Mouse (Mus musculus) left cerebral cortex, adult 8-10 months (tissue): ENCODE measurements at regions not wholly inside any gene's neighbourhood (a gene's known extent, or its start where the extent isn't known, plus 50 kb on each side); places are given as distances from the start of the nearest gene placed in this dataset.
A peak's percentile ranks its signal among the peaks of the same experiment; 100 is the strongest.

Source experiments
- DNase-seq, 2 experiments: peaks; one replicate each; pipeline ENCODE4 v3.0.0; 2022; ENCODE audit warnings: low spot score in 2 of 2

GRCm38 (mm10) chr9:112608932-112609331, 373.2 kb upstream of the Arpp21 start:
- peak in 1 of 2 experiments; percentile 56 for DNase-seq

GRCm38 (mm10) chr9:112607221-112607620, 371.5 kb upstream of the Arpp21 start:
- DNase-seq = no peak

GRCm38 (mm10) chr9:112595731-112596130, 360.0 kb upstream of the Arpp21 start:
- no peak for DNase-seq

- DNase-seq = no peak
These were observed 354.5 kb upstream of the Arpp21 start for GRCm38 (mm10) chr9:112590241-112590640.

GRCm38 (mm10) chr9:112573316-112573715, 337.6 kb upstream of the Arpp21 start:
- no peak for DNase-seq

- DNase-seq = no peak
These were observed 325.6 kb upstream of the Arpp21 start for GRCm38 (mm10) chr9:112561348-112561747.

- no peak for DNase-seq
These were observed 324.5 kb upstream of the Arpp21 start for GRCm38 (mm10) chr9:112560226-112560625.

- DNase-seq = peak in 1 of 2 experiments; percentile 27
These were observed 302.2 kb upstream of the Arpp21 start for GRCm38 (mm10) chr9:112537924-112538323.

- DNase-seq = peak in 1 of 2 experiments; percentile 7
These were observed 289.6 kb upstream of the Arpp21 start for GRCm38 (mm10) chr9:112525377-112525776.

GRCm38 (mm10) chr9:112523251-112523650, 287.5 kb upstream of the Arpp21 start:
- DNase-seq = no peak

- DNase-seq = no peak
These were observed 275.0 kb upstream of the Arpp21 start for GRCm38 (mm10) chr9:112510716-112511115.

- no peak for DNase-seq
These were observed 271.1 kb upstream of the Arpp21 start for GRCm38 (mm10) chr9:112506871-112507270.

GRCm38 (mm10) chr9:112498676-112499075, 262.9 kb upstream of the Arpp21 start:
- no peak for DNase-seq

GRCm38 (mm10) chr9:112495930-112496527, 260.3 kb upstream of the Arpp21 start:
- no peak for DNase-seq

- DNase-seq = no peak
These were observed 255.2 kb upstream of the Arpp21 start for GRCm38 (mm10) chr9:112490963-112491362.

- peak in 1 of 2 experiments; percentile 48 for DNase-seq
These were observed 240.9 kb upstream of the Arpp21 start for GRCm38 (mm10) chr9:112476644-112477043.

- no peak for DNase-seq
These were observed 221.9 kb upstream of the Arpp21 start for GRCm38 (mm10) chr9:112457594-112457993.

- peak; percentile 32 to 93 for DNase-seq
These were observed 219.0 kb upstream of the Arpp21 start for GRCm38 (mm10) chr9:112454706-112455105.

- DNase-seq = no peak
These were observed 211.8 kb upstream of the Arpp21 start for GRCm38 (mm10) chr9:112447515-112447914.

GRCm38 (mm10) chr9:112446981-112447380, 211.2 kb upstream of the Arpp21 start:
- DNase-seq = no peak

- DNase-seq = no peak
These were observed 210.3 kb upstream of the Arpp21 start for GRCm38 (mm10) chr9:112446027-112446352.

GRCm38 (mm10) chr9:112445230-112446026, 209.7 kb upstream of the Arpp21 start:
- no peak for DNase-seq

GRCm38 (mm10) chr9:112444220-112444619, 208.5 kb upstream of the Arpp21 start:
- no peak for DNase-seq
